Mouse (Mus musculus) bone marrow macrophage, adult 2 months (primary cell): ENCODE measurements around the gene Nup205.

Experiments
- CTCF ChIP-seq: IDR thresholded peaks from 2 replicates; pipeline ENCODE4 v1.5.1; 2012; ENCODE audit warnings: low read depth, mild to moderate bottlenecking, low read length, moderate library complexity
- POLR2A ChIP-seq: IDR thresholded peaks from 2 replicates; pipeline ENCODE4 v1.6.1; 2012; ENCODE audit warnings: mild to moderate bottlenecking, low read depth, low read length, borderline replicate concordance

- TF ChIP-seq CTCF (no peak), POLR2A (no peak)
Observed at GRCm38 (mm10) chr6:35269643-35270042, 92.4 kb downstream of the Nup205 start.
